Mouse (Mus musculus) c-Kit-positive CD71-positive TER-119-negative erythroid progenitor cells, embryonic 14.5 days (primary cell): ENCODE results near the gene Xxylt1.

Source experiments
- DNase-seq: peaks from one replicate; pipeline ENCODE4 v3.0.0-alpha.2; 2013; ENCODE audit warnings: low read depth

The Xxylt1 gene

GRCm38 (mm10) chr16:31081125-31081664 lies at the start of gene Xxylt1:
Xxylt1 (minus strand) TSS chr16:31081432.
- DNase-seq = peak; percentile 84

DNA sequence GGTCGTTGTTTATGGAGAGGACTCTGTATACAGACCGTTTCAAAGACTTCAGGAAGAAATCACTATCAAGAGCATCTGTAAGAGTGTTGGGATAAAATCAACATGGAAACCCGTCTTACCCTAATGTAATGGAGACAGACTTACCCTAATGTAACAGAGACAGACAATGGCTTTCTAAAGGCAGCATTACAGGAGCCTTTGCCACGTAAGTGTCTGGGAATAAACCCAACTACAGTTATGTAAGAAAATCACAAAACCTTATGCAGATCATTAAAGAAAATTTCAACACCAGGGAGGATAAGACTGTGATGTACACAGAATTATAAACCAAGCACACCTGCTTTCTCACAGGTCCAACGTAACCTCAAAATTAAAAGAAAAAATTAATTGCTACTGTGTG lies 46.9 kb upstream of the Xxylt1 start:
- DNase-seq = no peak

DNA sequence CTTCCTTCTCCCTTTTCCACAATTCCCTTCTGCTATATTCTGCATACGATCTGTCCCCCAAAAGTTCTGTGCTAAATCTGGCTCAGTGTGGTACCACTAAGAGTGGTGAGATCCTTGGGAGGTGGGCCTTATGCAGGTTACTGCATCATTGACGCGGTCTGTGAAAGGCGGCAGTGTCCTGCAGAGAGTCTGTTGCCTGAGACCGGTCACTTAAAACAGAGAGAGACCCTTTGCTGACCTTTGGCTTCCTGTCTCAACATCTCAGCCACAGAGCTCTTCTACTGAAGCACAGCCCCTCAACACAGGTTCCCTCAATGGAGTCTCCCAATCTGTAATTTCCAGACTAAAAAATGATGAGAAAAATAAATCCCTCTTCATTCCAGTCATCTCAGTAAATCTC lies 43.8 kb upstream of the Xxylt1 start:
- no peak for DNase-seq

GRCm38 (mm10) chr16:31121612-31122011 lies 40.4 kb upstream of the Xxylt1 start:
- no peak for DNase-seq

DNA sequence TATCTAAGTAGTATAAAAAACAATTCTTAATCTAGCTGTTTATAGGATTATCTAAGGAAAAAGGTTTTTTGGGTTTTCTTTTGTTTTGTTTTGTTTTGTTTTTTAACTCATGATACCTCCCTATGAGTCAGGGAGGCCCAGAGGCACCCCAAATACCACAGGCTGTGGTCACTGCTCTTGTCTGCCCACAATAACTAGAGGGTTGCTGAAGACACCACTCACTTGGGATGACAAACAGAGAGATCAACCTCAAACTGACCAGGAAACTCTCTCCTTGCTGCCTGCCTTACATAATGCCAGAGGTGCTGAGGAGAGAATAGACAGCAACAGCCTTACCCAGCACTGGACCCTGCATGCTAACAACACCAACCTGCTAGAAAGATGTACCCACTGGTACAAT lies 32.4 kb upstream of the Xxylt1 start:
- DNase-seq = no peak

- no peak for DNase-seq
Measured at GRCm38 (mm10) chr16:31101352-31101751, 20.1 kb upstream of the Xxylt1 start.

GRCm38 (mm10) chr16:31099906-31100305 lies 18.7 kb upstream of the Xxylt1 start:
- DNase-seq = no peak

- no peak for DNase-seq
Measured at GRCm38 (mm10) chr16:31094036-31094435, 12.8 kb upstream of the Xxylt1 start.

- no peak for DNase-seq
Measured at GRCm38 (mm10) chr16:31093186-31093585, 12.0 kb upstream of the Xxylt1 start.

DNA sequence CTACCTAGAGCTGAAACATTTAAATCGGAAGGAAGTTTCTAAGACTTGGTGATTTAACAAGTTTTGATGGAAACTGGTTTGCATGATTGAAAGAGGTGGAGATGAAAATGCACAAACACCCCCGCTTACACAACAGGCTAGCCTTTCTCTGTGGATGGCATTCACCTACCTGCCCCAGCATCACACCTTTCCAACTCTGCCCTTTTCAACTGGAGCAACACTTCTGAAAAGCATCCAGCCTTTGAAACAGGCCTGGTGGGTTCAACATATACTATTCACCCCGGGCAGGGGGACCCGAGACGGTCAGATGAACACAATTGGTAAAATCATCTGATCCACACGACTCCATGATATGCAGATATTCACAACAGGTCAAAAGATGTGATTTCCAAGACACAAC lies 659 bp upstream of the Xxylt1 start:
- no peak for DNase-seq

GRCm38 (mm10) chr16:31080573-31081051 lies 620 bp downstream of the Xxylt1 start:
- no peak for DNase-seq

DNA sequence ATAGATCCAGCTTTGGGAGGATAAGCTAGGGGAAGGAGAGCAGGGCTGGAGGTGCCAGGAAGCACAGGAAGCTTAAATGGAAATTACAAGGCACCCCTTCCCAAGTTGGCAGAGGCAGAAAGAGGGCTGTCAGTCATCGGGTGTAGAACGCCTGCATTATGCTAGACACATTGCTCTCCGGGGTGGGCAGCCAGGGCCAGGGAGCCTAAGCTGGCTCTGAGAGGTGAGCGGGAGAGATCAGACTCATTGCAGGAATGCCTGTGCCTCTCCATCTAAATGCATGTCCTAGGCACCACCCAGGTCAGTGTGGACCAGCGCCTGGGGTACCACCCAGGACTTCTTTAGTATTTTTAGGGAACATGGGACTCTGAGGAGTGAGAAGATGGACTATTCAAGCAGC lies 3.8 kb downstream of the Xxylt1 start:
- no peak for DNase-seq

GRCm38 (mm10) chr16:31076436-31076835 lies 4.8 kb downstream of the Xxylt1 start:
- DNase-seq = no peak

- DNase-seq = no peak
Measured at GRCm38 (mm10) chr16:31074324-31074908, 6.8 kb downstream of the Xxylt1 start.

DNA sequence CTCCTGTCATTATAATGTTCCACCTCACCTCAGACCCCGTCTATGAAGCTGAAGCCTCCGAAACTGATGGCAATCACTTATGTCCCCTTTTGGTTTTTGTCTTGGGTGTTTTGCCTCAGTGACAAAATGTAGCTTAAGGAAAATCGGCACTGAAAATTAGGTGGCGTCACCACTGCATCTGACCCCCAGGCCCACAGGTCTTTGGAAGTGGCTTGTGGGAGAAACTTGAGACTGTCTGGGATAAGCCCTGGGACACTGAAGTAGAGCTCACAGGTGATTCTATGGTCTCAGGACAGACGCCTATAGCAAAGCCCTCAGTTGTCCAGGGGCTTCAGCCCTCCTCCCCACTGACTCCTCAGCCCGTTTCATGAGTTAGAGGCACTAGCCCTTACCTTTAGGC lies 9.5 kb downstream of the Xxylt1 start:
- DNase-seq = no peak

DNA sequence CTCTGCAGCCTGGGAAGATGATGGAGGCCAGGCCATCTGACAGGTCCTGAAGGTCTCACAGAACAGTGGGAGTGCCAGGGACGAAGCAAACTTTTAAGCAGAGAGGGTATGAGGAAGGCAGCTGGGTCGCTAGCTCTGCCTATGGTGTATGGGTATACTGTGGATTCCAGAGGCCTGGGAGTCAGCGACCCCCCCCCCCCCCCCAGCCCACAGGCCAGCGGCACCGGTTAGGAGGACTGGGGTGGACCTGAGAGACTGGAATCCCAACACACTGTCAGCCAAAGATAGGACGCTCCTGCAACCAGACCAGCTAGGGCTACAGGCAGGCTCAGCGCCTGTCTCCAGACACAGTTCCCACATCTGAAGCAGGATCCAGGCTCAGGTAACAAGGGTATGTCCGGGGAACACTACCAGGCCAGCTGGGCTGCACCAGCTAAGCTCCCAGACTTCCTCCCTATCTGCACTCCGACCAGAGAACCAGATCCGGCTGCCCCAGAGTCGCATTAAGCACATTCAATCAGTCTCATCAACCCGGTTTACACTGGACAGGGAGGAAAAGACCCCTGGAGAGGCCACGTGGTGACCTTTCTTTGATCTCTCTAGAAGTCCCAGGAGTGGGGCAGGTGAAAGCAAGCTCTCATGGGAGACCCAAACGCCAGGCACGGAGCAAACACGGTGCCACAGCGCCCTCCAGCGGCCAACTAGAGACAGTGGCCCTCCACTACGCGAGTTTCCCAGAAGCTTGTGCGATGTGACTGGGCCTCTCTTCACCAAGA lies 10.7 kb downstream of the Xxylt1 start:
- DNase-seq = no peak

DNA sequence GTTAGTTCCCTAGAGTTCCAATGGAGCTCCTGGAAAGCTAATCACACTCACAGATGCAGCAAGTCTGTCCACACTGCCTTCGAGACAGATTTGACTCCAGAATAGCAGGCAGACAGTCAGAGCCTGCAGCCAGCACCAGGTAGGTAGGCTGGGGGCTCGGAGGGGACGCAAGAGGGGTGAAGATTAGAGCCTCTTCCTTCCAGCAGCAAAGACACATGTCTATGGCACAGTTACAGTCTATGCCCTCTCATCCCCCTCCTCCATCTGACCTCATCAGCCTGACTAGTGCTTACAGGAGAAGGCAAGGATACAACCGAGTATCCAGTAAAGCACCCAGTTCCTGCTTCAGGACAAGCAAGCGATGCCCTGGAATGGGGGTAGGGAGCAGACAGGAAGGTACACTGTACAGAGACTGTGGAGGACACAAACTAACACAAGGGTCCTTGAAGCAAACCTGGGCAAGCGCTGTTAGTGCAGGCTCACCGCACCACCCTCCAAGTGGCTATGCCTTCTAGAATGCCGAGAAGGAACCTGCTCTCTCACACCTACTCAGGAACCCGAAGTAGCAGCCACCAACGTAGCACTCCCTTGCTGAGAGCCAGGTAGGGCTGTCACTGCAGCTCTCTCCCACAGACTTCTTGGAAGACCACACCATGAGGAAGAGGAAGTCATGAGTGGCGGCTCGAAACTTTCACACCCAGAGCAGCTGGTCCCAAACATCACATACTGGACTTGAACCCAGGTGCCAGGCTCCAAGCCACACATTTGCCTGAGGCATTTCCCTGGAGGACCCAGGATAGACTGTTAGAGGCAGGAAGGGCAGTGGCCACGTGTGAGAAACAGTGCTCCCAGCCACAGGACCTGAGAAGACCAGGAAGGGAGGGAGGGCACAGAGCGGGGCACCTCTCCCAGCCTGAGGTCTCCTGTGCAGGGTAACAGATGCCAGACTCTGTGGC lies 11.7 kb downstream of the Xxylt1 start:
- no peak for DNase-seq

- no peak for DNase-seq
Measured at GRCm38 (mm10) chr16:31068280-31068679, 13.0 kb downstream of the Xxylt1 start.

DNA sequence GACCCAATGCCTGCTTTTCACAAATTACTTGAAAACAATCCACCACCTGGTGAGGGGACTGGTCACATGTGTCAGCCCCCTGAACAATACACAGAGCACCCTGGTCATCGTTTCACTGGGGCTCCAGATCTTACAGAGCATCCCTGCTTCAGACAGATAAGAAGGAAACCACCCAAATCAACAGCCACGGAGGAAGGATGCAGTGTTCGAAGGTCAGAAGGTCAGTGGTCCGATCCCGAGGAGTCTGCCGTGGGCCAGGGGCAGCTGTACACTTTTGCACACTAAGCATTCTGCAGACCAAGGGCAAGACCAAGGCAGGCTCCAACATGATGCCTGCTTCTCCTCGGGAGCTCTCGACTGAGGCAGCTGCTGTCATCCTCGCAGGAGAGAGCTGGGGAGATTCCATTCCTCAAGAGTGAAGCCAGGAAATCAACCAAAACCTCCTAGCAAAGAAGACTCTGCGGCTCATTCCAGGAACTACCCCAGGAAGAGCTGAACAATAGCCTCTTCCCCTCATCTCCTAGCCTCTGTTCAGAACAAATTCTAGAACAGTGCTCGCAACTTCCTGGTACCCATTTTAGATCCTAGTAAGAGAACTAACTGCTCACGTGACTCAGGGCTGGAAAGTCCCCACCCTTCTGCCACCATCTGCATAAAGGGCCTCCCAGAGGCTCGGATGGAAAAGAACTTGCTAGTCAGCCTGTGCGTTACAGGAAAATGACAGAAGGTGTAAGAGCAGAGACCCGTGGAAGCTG lies 14.7 kb downstream of the Xxylt1 start:
- DNase-seq = no peak

DNA sequence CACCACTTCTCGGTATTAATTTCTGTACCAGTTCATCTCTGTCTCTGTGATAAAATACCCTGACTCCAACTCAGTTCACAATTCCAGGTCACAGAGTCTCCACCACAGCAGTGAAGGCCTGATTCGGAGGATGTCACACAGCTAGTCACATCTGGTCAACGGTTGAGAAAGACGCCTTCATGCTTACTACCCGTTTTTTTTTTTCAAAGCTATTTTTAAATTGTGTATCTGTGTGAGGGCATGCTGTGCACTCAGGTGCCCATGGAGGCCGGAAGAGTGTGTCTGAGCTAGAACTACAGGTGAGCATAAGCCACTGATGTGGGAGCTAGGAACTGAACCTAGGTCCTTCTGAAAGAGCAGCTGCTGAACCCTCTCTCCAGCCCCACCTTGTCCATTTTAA lies 16.4 kb downstream of the Xxylt1 start:
- no peak for DNase-seq

DNA sequence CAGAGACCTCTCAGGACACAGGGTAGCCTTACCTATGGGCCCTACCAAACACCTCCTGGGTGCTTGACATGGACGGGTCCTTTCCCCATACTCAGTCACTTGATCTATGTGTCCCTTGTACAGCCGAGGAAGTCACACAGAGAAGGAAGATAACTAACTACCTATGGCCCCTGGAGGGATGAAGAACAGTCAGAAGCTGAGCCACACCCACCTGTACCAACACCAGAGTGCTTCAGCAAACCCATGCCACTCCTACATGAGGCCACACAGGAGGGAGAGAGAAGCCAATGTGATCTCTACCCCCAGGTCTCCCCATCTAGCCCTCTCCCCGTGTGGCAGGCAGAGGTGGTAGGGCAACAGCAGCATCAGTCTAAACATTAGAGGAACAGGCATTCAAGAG lies 18.3 kb downstream of the Xxylt1 start:
- no peak for DNase-seq
